Mouse (Mus musculus) forebrain, postnatal 0 days (tissue): Measurements from ENCODE around the gene Rps25. TPM values are rescaled to one million over a fixed set of nuclear protein-coding genes. Genes with fewer than 3 reads are reported as not detected.
"Not testable (repeated sequence)": the region's sequence is repeated elsewhere in the genome, so short reads cannot be mapped to it uniquely, and the experiment has no call there.

Experiments
- ATAC-seq: fragments of 200-750 bp; cut with Nextera tagmentation; 2 replicates; pipeline ENCODE4 v1.8.0; 2017; ENCODE audit warnings: mild to moderate bottlenecking, moderate library complexity
- DNase-seq: peaks from one replicate; pipeline ENCODE4 v3.0.0-alpha.2; 2015
- H3K27ac ChIP-seq: fragments of 300-500 bp; sonication (generic); 2 replicates; pipeline ENCODE4 v1.5.1; 2014; ENCODE audit warnings: low read depth, mild to moderate bottlenecking, antibody characterized with exemption, low read length, moderate library complexity, mixed read lengths
- H3K27me3 ChIP-seq: fragments of 300-500 bp; sonication (generic); 2 replicates; pipeline ENCODE4 v1.6.1; 2014; ENCODE audit warnings: mild to moderate bottlenecking, low read length, mixed read lengths; ENCODE audit not compliant: insufficient read depth
- H3K36me3 ChIP-seq: fragments of 300-500 bp; sonication (generic); 2 replicates; pipeline ENCODE4 v1.6.1; 2014; ENCODE audit warnings: mild to moderate bottlenecking, moderate library complexity; ENCODE audit not compliant: insufficient read depth
- H3K4me1 ChIP-seq: fragments of 300-500 bp; sonication (generic); 2 replicates; pipeline ENCODE4 v1.6.1; 2014; ENCODE audit warnings: antibody characterized with exemption; ENCODE audit not compliant: insufficient read depth
- H3K4me2 ChIP-seq: fragments of 300-500 bp; sonication (generic); 2 replicates; pipeline ENCODE4 v1.6.1; 2014; ENCODE audit warnings: low read depth, mild to moderate bottlenecking, moderate library complexity
- H3K4me3 ChIP-seq: fragments of 300-500 bp; sonication (generic); 2 replicates; pipeline ENCODE4 v1.5.1; 2014; ENCODE audit warnings: low read depth, low read length, mixed read lengths
- H3K9ac ChIP-seq: fragments of 300-500 bp; sonication (generic); 2 replicates; pipeline ENCODE4 v1.6.1; 2014; ENCODE audit warnings: mild to moderate bottlenecking
- H3K9me3 ChIP-seq: fragments of 300-500 bp; sonication (generic); 2 replicates; pipeline ENCODE4 v1.6.1; 2016; ENCODE audit warnings: low read length
- CTCF ChIP-seq: sonication (generic); IDR thresholded peaks from 2 replicates; pipeline ENCODE4 v1.5.1; 2016; ENCODE audit warnings: antibody characterized with exemption, control low read depth, low read depth
- WGBS: fragments of 180-500 bp; shearing (Covaris S2); extraction: QIAGEN DNeasy Blood & Tissue Kit; methylation state at CpG from one replicate; pipeline ENCODE4 v1.1.7; 2014; 5-methylcytosine and 5-hydroxymethylcytosine counted together
- polyA plus RNA-seq: library from polyadenylated mRNA; unstranded; fragments of >200 nt; fragmentation: Nextera tagmentation; extraction: Ambion mirVana; gene quantifications from 2 replicates; pipeline ENCODE4 v1.2.1, GENCODE M21; 2015
- total RNA-seq: library from RNA; depleted of rRNA; stranded (reverse); fragments of >200 nt; gene quantifications from 2 replicates; pipeline ENCODE4 v1.2.3, GENCODE M21; 2014; rRNA removed

The Rps25 gene
- total RNA-seq (704 and 1,244 TPM in 2 replicates), polyA plus RNA-seq (1,723 and 2,412 TPM in 2 replicates)

DNA sequence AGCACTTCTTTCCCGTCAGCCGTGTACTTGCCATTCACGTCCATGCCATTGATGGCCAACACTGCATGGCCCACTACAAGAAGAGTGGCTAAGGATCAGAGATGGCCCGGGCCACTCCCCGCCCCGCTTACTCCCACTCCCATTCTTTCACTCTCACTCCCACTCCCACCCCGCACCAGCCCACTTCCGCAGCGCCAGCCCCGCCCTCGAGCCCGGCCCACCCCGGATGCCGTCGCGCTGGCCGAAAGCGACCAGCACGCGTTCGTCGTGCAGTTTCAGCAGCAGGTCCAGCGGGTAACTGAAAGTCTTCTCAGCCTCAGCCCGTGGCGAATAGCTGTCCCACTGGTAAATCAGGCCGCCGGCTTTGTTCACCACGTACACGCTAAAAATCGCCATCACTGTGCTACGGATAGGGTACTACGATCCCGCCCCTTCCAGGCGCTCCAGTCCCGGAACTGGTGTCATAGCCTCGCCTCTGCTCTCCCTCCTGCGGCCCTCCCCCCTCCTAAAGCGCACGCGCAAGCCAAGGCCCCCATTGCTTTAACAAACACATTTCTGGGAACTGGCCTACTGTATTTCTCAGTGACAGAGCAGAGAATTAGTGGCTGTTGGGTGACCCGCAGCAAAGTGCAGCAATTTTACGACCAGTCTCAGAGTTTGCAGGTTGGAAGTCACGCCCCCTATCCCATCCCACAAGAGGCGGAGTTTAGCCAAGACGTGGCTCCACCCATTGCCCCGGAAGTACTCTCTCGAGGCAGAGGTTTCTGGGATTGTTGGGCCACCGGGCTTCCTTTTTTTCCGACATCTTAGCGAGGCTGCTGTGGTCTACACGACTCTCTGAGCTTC is at the start of gene Rps25, which contains the start of gene Trappc4:
Rps25 (plus strand) TSS at position 234 of the 846 bp plus-strand sequence.
Trappc4 (minus strand) TSS at position 695 of the 846 bp plus-strand sequence.
- Histone ChIP-seq H3K4me1 (peaks cover 7% of the 10 kb centered on the region; the same call in 1 of the 2 replicates), H3K4me3 (peak within 1 kb of the TSS; percentile 77), H3K36me3 (peaks cover 55% of the 10 kb centered on the region), H3K4me2 (peak within 1 kb of the TSS; percentile 76), H3K27me3 (no peaks in the 10 kb centered on the region), H3K9me3 (no peaks in the 10 kb centered on the region), H3K27ac (peak within 1 kb of the TSS; percentile 97), H3K9ac (peak within 1 kb of the TSS; percentile 82)
- DNase-seq: peak; percentile 98
- 0 out of 2 replicates have a peak, but pooled peaks have one; percentile 2 for TF ChIP-seq CTCF
- ATAC-seq: peak; percentile 98
- under 1% methylated on average over 51 of the region's 51 CpGs for WGBS

DNA sequence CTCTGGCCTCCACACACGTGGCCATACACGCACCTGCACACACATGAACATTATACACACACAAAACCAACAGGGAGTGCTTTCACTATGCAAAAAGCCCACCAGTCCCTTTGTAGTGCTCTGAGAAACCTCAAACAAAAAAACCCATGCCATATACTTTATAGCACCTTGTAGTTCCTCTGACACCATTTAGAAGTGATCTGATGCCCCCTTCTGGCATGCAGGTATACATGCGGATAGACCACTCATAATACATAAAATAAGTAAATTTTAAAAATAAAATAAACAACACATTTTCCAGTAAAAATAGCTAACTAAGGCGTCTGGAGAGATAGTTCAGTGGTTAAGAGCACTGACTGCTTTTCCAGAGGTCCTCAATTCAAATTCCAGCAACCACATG is 49.7 kb upstream of the Rps25 start:
- H3K4me2 ChIP-seq: no peak overlapping the region
- H3K4me1 ChIP-seq: peaks cover 6% of the 10 kb centered on the region
- no peaks in the 10 kb centered on the region for H3K9me3 ChIP-seq
- DNase-seq: no peak
- no peak overlapping the region for H3K4me3 ChIP-seq
- WGBS: 75% methylated on average over 4 of the region's 4 CpGs
- H3K27ac ChIP-seq: no peak overlapping the region
- H3K9ac ChIP-seq: no peak overlapping the region
- TF ChIP-seq CTCF: peak; percentile 58
- ATAC-seq: no peak
- H3K27me3 ChIP-seq: no peaks in the 10 kb centered on the region
- peaks cover 62% of the 10 kb centered on the region for H3K36me3 ChIP-seq

DNA sequence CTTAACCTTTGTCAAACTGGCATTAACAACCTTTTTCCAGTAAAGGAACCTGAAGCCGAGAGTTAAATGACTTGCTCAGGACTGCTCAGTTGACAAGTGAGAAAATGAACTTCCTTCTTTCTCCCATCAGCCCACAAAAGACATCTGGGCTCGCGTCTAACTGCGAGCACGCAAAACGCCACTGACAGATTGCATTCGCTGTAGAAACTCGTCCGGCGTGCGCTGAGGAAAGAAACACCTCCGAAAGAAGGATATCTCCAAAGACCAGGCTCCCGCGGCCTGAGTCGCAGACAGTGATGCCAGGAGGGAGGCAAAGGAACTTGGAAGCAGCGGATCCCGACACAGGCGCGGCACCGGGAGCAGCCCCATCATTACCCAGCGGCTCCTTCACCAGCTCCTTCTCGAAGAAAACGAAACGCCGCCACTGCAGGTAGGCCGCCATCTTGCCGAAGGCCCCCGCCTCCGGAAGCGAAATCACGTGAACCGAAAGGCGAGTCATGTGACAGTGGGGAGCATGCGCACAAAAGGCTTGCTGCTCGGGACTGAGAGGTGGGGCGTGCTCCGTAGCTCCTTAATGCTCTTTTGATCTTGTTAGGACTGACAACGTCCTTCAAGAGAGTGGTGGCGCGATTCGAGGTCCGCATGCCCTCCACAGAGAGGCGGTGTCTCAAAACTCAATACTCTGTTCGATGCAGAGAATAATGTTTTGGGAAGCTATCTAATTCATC is 45.6 kb upstream of the Rps25 start, which contains the start of gene Vps11:
Vps11 (minus strand) TSS at position 481 of the 728 bp plus-strand sequence.
- H3K36me3 ChIP-seq: peaks cover 20% of the 10 kb centered on the region
- ATAC-seq (peak; percentile 96), DNase-seq (peak; percentile 97)
- peak; percentile 8; the same call in 1 of the 2 replicates for TF ChIP-seq CTCF
- under 1% methylated on average over 44 of the region's 44 CpGs for WGBS
- peak within 1 kb of the TSS; percentile 87 for H3K9ac ChIP-seq
- H3K27ac ChIP-seq: peak within 1 kb of the TSS; percentile 86
- peak within 1 kb of the TSS; percentile 81 for H3K4me3 ChIP-seq
- H3K27me3 ChIP-seq: no peaks in the 10 kb centered on the region
- peak within 1 kb of the TSS; percentile 81 for H3K4me2 ChIP-seq
- no peaks in the 10 kb centered on the region for H3K9me3 ChIP-seq
- peaks cover 6% of the 10 kb centered on the region for H3K4me1 ChIP-seq

DNA sequence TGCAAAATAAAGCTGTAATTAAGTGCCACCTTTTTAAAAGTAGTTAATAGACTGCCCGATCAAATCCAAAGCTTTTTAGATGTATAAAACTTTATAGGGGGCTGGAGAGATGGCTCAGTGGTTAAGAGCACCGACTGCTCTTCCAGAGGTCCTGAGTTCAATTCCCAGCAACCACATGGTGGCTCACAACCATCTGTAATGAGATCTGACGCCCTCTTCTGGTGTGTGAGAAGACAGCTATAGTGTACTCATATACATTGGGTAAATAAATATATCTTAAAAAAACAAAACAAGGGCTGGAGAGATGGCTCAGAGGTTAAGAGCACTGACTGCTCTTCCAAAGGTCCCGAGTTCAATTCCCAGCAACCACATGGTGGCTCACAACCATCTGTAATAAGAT is 45.0 kb upstream of the Rps25 start:
- Histone ChIP-seq H3K9ac (peak overlapping the region; percentile 87), H3K36me3 (peaks cover 14% of the 10 kb centered on the region), H3K4me3 (peak overlapping the region; percentile 81), H3K27ac (peak overlapping the region; percentile 86), H3K4me2 (peak overlapping the region; percentile 81)
- 41% methylated on average over 4 of the region's 4 CpGs for WGBS
- H3K9me3 ChIP-seq, H3K4me1 ChIP-seq, DNase-seq, H3K27me3 ChIP-seq: not testable (repeated sequence)
- ATAC-seq: peak; percentile 42; the same call in 1 of the 2 replicates

DNA sequence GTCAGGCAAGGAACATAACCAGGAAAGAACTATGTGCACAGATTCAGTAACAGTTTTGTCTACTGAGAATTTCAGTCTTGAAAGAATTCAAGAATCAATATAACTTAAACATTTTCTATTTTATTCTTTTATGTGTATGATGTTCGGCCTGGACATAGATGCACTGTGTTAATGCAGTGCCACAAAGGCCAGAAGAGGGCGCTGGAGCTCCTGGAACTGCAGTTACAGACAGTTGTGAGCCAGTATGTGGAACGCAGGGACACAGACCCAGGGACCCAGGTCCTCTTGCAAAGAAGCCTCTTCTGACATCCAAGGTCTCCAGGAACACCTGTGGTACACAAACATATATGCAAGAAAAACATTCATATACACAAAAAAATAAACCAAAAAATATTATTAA is 42.5 kb upstream of the Rps25 start:
- Histone ChIP-seq H3K4me3 (no peak overlapping the region), H3K4me2 (no peak overlapping the region), H3K4me1 (peaks cover 6% of the 10 kb centered on the region), H3K9ac (no peak overlapping the region), H3K36me3 (peaks cover 3% of the 10 kb centered on the region; the same call in 1 of the 2 replicates), H3K27me3 (no peaks in the 10 kb centered on the region), H3K27ac (no peak overlapping the region), H3K9me3 (no peaks in the 10 kb centered on the region)
- WGBS: 57% methylated on average over 3 of the region's 3 CpGs
- ATAC-seq (no peak), DNase-seq (no peak)
- peak; percentile 49 for TF ChIP-seq CTCF

DNA sequence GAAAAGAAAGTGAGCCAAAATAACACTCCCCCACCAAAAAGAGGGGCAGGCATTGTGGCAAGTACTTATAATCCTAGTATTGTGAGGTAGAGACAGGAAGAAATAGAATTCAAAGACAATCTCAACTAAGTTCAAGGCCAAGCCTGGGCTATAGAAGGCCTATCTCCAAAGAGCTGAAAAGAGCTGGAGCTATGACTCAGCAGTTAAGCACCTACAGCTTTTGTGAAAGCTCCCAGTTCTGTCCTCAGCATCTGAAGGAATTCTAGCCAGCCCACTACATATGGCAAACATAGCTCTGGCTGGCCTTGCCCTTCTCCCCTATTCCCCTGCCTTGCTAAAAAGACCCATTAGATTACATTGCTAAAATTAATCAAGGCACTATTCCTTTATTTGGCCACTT is 33.6 kb upstream of the Rps25 start:
- no peak for TF ChIP-seq CTCF
- Histone ChIP-seq H3K36me3 (no peaks in the 10 kb centered on the region), H3K9me3 (no peaks in the 10 kb centered on the region), H3K4me1 (no peaks in the 10 kb centered on the region), H3K4me2 (no peak overlapping the region), H3K4me3 (no peak overlapping the region), H3K27me3 (no peaks in the 10 kb centered on the region), H3K27ac (no peak overlapping the region), H3K9ac (no peak overlapping the region)
- ATAC-seq (no peak), DNase-seq (no peak)
